Mouse (Mus musculus) cerebellum, adult 9-11 months (tissue): Measurements from ENCODE around the gene Dirc2.

Experiments
- DNase-seq: peaks from one replicate; pipeline ENCODE4 v3.0.0; 2022

Gene Dirc2

GRCm38 (mm10) chr16:35678476-35678875 is 90.7 kb downstream of the Dirc2 start:
- no peak for DNase-seq

DNA sequence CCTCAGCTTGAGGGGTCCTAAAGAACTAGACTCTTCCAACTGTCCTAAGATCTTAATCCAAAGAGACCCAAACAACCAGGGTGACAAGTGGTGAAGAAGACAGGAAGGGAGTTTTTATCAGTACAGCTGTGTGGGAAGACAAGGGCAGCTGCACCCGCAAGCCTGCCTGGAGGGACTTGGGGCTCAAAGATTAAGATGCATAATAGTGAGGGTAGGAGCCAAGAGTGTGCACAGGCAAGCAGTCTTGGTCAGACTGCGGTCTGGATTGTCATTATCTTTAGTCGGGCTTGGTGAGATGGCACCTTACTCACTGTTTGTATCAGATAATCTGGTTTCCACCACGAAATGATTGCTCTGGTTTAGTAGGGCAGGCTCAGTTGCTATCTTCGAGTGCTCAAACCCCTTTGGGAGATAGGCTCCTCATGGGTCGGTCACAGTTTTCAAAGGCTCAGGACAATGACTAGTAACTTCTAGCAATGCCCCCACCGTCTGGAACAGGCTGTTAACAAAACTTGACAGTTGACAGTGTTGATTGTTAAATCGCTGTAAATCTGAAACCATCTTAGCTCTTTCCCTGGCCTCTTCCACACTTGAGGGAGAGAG is 91.5 kb downstream of the Dirc2 start:
- DNase-seq = no peak

DNA sequence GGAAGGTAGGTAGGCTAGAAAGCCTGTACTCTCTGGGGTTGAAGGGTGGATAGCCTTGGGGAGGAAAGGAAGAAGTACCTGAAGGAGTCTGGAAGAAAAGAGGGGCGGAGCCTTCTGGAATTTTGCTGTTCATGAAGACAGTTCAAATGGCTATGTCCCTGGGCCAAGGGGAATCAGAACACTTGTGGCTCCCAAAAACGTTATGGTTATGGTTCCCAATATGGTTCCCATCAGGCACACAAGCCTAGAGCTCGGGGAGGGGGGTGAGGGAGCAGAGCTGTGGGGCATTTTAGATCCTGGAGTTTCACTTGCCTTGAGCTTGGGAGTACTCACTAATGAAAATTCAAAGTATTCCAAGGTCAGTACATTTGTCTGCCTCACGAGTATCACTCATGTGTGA is 104.3 kb downstream of the Dirc2 start:
- DNase-seq = no peak

- no peak for DNase-seq
Measured at GRCm38 (mm10) chr16:35663831-35664414, 105.2 kb downstream of the Dirc2 start.

DNA sequence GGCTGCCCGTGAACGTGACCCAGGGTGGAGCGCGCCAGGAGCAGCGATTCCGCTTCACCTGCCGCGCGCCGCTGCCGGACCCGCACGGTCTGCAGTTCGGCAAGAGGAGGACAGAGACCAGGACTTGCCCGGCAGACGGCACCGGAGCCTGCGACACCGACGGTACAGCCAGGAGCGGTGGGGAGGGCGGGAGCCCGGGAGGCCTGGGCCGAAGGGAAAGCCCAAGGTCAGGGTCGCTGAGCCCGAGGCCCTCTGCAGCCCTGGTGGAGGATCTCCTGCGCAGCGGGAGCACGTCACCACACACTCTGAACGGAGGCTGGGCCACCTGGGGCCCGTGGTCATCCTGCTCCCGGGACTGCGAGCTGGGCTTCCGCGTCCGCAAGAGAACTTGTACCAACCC is 108.9 kb downstream of the Dirc2 start:
- no peak for DNase-seq

DNA sequence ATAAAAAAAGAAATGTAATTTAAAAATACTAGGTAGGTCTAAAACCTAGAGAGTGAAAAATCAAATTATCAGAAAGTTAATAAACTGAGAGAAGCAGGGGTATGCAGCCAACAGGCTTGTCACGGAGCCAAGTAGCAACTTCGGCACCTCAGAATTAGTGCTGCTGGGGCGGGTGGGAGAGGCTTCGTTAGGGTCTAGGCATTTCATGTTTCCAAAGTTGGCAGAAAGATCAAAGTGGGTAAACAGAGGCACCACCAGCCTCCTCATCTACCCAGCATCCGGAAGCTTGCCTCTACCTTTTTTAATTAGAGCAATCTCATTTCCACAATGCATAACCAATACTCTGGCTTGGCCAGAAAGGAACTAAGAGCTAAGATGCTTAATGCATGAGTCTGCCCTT is 115.2 kb downstream of the Dirc2 start:
- DNase-seq = no peak

- peak; percentile 82 for DNase-seq
Measured at GRCm38 (mm10) chr16:35652706-35653105, 116.5 kb downstream of the Dirc2 start.

DNA sequence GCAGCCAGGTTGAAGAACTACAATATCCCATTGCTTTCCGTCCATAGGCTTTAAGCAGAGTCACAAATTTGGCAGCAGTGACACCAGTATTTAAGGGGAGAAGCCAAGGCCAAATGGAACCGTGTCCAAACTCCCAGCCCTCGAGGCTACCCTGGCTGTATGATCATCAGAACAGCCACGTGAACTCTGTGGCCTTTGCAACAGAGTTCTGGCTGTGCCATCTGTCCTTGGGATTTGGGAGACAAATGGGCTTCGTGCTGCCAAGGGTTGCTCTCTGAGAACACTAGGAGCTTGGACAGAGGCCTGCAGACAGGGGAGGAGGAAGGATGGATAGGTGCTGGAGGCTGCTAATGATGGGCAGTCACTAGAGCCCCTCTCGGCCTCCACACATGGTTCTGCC is 117.0 kb downstream of the Dirc2 start:
- DNase-seq = peak; percentile 95

GRCm38 (mm10) chr16:35648862-35649261 is 120.3 kb downstream of the Dirc2 start:
- DNase-seq = no peak
